Mouse (Mus musculus) 3T3-L1 (cell line): ENCODE results near the gene Rras2.

Experiments
- DNase-seq: peaks from one replicate; pipeline ENCODE4 v3.0.0-alpha.2; 2015; ENCODE audit warnings: low read depth, low spot score

Gene Rras2

DNA sequence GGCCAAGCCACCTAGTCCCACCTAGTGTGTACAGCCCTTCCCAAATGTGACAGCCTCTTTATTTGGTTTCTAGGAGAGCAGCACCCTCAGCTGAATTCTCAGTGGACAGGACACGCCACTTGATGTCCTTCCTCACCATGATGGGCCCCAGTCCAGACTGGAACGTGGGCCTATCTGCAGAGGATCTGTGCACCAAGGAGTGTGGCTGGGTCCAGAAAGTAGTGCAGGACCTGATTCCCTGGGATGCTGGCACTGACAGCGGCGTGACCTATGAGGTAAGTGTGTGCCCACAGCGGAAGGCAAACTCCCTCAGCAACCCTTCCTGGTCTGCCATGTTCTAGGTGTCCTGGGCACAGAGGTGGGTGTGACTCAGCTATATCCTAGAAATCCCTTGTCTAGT lies 88.8 kb downstream of the Rras2 start:
- DNase-seq, result no peak

DNA sequence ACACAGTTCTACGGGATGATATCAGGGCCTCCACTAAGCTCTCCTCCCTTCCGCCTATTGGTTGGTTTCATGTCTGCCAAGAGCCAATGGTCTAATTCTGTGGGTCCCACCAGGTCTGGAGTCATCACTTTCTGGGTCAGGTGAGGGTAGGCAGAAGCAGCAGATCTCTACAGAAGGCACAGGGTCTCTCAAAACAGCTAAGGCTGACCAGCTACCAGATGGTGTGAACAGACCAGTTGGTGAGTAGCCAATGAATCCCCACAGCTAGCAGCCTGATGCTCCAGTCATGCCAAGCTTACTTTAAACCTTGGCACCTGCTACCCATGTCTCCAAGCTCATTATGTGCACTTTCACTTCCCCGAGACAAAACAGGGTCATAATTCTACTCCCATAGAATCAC lies 90.2 kb downstream of the Rras2 start:
- no peak for DNase-seq

DNA sequence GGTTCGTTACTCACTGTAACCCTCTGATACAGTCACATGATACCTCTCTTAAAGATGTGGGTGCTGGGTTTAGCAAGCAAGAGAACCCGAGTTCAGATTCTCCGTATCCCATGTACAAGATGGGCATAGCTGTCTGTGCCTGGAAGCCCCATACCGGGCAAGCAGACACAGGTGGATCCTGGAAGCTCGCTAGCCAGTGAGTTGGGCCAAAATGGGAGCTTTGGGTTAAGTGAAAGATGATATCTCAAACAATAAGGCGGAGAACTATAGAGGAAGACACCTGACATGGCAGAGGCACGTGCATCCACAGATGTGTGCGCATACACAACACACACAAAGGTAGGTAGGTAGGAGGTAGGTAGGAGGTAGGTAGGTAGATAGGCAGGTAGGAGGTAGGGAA lies 90.7 kb downstream of the Rras2 start:
- no peak for DNase-seq

GRCm38 (mm10) chr7:114020704-114021093 lies 96.9 kb downstream of the Rras2 start:
- peak; percentile 83 for DNase-seq

- no peak for DNase-seq
Observed at GRCm38 (mm10) chr7:114020057-114020703, 97.4 kb downstream of the Rras2 start.

DNA sequence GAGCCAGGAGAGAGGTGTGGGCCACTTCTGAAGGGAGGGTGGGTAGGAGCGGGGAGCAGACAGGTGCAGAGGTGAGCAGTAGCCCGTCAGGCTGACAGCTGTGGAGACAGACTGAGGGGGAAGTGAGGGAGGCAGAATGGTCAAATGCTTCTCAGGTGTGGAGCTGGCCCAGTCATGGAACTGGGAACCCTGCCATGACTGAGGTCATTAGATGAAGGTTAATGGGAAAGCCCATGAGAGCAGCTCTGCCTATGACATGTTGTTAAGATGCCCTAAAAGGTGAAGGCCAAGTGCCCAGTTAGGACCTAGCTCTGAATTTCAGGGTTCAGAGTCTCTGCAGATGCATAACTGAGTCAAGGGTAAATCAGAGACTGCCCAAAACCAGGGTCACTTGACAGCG lies 98.7 kb downstream of the Rras2 start:
- no peak for DNase-seq

DNA sequence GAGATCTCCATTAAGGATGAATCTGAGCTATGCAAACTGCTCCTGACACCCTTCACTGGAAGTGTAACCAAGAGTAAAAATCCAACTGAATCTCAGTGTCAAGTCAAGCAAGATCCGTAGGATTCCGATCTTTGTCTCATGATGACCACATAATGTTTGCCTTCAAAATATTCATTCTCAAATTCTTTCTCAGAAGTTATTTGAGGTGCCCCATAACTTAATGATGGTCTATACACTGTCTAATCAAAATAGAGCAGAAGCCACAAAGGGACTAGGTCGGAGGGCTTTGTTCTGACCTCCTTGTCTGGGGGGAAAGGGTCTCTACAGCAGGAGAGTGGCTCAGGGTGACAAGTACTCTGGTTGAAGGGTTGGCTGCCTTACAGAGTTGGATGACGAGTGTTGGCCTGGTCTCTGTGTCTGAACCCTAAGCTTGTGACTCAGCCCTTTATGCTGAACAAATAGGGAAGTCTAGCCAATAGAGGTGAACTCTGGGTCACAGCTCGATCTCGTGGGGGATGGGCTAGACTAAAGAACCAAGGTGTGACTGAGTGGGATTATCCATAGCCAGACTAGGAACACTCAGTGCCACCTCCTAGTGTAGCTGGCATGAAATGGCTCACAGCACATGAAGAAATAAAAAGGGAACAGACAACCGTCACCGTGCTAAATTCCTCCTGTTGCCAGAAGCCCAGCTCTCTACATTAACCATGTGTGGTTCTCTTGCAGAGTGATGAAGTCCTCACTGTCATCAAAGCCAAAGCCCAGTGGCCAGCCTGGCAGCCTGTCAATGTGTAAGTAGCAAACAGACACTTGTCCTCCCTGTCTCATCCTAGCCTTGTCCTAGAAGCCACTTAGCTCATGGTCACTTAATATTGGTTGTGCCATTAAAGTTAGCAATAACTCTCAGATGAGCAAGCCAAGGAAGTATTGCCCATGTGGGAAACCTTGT lies 101.3 kb downstream of the Rras2 start:
- DNase-seq, result peak; percentile 51

DNA sequence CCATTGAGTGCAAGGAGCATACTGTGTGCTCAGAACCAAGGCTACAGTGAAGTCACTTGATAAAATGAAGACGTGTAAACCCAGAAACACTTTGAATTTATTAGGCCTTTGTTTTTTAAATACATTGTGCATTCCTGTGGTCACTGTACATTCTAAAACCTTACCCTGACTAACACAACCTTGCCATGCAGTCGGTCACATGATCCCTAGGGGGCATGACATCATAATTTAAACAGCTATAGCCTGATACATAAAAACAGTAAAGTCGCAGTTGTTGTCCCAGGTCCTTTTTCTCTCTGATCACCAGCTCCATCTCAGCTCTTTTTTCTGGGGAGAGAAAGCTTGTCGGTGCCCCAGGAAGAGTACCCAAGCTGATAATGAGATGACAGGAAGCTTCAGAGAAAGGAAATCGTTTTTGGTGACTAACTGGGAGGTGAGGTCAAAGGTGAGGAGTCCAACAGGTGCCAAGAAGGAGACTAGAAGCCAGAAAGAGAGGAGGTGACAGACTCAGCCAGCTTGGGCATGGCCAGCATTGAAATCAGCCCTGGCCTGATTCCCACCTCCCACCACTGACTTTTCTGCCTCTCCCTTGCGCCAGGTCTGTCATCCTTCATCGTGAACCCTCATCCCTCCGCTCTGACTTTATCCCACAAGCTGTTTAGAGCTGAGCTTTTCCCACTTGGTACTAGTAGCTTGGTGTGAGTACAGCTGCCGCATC lies 105.7 kb downstream of the Rras2 start:
- DNase-seq, result peak; percentile 48

- DNase-seq, result peak; percentile 39
Observed at GRCm38 (mm10) chr7:114007565-114007964, 110.0 kb downstream of the Rras2 start.

- DNase-seq, result no peak
Observed at GRCm38 (mm10) chr7:114006456-114006855, 111.1 kb downstream of the Rras2 start.

DNA sequence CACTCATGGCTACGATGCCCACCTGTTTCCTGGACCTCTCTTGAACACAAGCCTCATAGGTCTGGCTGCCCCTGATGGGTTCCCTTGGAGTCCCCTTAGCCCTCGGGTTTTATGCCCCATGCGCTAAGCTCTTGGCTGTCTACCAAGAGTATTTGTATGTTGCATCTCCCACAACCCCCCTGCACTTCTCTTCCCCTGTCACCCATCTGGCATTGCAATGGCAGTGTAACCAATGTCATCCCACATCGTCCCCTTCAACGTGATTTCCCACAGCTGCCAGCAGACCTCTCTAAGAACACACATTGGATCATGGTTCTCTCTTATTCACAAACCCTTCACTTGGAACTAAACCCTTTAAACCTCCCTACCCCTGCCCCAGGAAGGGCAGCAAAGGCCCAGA lies 112.1 kb downstream of the Rras2 start:
- no peak for DNase-seq

DNA sequence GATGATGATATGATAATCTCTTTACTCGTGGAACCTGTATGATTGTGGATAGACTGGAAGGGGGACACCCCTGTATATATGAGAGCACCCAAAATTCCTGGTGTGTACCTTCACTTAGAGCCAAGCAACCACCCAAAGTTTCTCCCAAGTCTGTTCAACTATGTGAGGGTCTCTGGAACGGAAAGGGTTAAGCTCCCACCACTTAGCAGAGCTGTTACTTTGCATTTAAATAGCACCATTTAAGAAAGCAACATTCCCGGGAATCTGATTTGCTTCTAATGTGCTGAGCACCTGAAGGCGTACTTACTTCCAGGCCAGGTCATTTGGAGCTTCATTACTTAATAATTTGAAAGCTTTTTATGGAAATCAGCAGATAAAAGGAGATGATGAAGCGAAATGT lies 113.4 kb downstream of the Rras2 start:
- no peak for DNase-seq

- DNase-seq, result no peak
Observed at GRCm38 (mm10) chr7:113997675-113998354, 119.8 kb downstream of the Rras2 start.
